Mouse (Mus musculus) mouse embryonic stem cell (cell line): ENCODE data around the gene F2rl2.

Experiments used
- in situ Hi-C, 2 experiments: fragments of 300-500 bp; cut with MboI; formaldehyde crosslinking; loops; 1 replicate in 1 of 2; 3 replicates in 1 of 2; pipeline ENCODE4 v1.14.3; 2019 to 2020; ENCODE audit warnings: low sequenced_read_pairs in 2 of 2, low pct_unique_long_range_greater_than_20kb in 1 of 2, mixed read lengths in 1 of 2; ENCODE audit not compliant: unreplicated experiment in 1 of 2

F2rl2 gene

GRCm38 (mm10) chr13:95696654-95697163, at the start of gene F2rl2:
Gene F2rl2, plus strand, starts transcription at chr13:95696853.
- in situ Hi-C loops, result no loop called here

DNA sequence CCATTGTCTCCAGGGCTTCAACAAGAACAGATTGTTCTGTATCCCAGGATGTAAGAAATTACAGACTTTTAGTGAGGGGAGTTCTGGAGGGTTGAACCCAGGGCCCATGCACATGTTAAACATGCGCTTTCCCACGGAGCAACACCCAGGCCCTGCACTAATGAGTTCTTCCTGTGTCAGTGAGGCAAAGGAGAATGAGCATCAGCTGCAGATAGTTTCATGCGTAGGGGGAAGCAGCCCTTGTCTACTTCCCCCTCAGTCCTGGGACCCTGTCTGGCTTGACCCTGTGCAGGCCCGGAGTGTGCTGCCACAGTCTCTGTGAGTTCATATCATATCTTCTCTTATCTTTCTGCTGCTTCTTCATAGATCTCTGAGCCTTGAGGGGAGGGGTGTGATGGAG, 49.4 kb upstream of the F2rl2 start:
- in situ Hi-C loops, result no loop called here

DNA sequence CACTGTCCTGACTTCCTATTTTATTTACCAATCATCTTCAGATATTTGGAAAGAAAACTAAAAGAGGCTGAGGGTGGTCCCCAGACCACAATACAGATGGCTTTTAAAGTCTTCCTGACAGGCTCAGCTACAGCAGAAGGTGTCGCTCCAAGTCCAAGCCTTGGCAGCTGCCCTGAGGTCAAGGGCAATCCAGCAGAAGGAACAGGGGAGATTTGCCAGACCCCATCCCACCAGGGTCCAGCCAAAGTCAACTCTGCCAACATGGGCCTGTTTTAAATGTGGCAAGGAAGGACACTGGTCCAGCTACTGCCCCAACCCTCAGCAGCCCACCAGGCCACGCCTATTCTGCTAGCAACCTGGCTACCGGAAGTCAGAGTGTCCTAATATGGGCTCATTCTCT, 46.7 kb upstream of the F2rl2 start:
- in situ Hi-C loops, result no loop called here

DNA sequence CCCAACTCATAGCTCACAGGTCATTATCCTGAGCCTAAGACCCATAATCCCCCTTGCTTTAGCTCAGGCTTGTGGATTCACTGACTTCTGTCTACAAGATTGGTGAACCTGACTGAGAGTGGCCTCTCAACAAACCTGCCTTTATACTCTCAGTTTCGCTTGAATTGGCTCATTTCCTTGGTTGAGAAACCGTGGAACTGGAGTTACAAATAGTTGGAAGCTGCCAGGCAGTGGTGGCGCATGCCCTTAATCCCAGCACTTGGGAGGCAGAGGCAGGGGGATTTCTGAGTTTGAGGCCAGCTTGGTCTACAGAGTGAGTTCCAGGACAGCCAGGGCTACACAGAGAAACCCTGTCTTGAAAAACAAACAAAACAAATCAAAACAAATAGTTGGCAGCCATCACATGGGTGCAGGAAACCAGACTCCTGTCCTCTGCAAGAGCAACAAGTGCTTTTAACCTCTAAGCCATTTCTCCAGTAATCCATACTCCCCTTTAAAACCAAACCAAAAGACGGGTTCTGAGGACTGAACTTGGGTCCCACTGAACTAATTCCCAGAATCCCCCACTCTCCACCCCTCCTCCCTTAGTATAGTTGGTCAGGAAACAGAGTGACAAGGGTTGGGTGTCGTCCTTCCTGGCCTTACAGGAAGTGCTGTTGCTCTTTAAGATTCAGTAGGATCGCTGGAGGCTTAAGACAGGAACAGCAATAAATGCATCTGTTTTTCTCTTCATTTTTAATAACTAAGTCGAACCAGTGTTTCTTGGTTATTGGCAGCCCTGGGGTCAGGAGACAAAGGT, 44.6 kb upstream of the F2rl2 start:
- in situ Hi-C loops, result no loop called here

GRCm38 (mm10) chr13:95653696-95654095, 43.0 kb upstream of the F2rl2 start:
- in situ Hi-C loops, result no loop called here

DNA sequence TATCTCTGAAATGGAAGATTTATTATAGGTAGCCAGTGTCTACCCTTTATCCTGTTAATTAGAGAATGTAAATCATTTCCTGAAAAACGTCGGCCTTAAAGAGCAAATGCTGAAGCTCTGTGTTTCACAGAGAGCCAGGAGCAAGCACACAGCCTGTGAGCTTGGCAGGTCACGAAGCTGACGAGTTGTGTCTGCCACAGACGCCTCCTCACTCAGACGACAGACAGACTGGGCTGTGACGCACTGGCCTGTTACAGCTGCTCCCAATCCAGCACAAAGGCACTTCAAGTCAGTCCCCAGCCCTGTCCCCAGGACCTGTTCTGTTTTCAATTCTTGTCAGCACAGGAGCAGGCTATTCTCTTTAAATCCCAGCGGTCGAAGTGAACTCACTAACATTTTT, 41.4 kb upstream of the F2rl2 start:
- in situ Hi-C loops, result no loop called here

DNA sequence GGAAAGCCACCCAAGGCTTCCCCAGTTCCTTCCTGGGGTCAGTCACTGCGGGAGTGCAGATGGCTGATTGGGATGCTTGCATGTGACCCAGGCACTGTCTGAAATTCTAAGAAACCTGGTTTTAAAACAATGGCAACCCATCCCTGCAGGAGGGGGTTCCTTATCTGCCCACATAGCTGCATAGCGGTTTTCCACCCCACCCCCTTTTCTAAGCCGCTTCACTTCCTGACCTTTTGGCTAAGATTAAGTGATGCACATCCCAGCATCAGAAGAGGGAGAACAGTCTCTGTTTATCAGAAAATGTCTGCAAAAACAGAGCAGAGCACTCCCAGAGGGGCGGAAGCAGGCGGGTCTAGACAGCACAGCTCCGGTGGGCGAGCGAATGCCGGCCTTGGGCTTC, 39.5 kb upstream of the F2rl2 start:
- in situ Hi-C loops, result no loop called here

- in situ Hi-C loops, result no loop called here
Measured at GRCm38 (mm10) chr13:95659432-95659831, 37.2 kb upstream of the F2rl2 start.

DNA sequence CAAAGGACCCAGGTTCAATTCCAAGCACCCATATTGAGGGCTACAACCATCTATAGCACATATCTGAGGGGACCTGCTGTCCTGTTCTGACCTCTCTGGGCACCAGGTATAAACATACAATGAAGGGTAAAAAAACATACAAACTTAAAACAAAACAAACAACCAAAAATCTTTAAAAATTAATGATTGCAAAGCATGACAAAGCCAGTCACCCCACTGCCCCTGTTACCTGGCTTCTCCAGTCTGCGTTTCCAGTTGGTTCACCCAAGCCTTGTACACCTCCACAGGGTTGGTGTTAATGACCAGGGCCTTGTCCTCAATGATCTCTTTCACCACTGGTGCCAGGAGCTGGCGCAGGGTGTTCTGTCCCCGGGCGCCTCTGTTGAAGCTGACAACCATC, 32.8 kb upstream of the F2rl2 start:
- in situ Hi-C loops, result loop anchor here in 1 of 2 experiments (10.0 kb wide), 1 partner anchor 99 kb away; no protein-coding TSS in a partner anchor

GRCm38 (mm10) chr13:95665644-95666356, 30.9 kb upstream of the F2rl2 start:
- in situ Hi-C loops, result loop anchor here in 1 of 2 experiments (10.0 kb wide), 1 partner anchor 101 kb away; no protein-coding TSS in a partner anchor

- in situ Hi-C loops, result loop anchor here in 1 of 2 experiments (10.0 kb wide), 1 partner anchor 102 kb away; no protein-coding TSS in a partner anchor
Measured at GRCm38 (mm10) chr13:95667260-95667659, 29.4 kb upstream of the F2rl2 start.

DNA sequence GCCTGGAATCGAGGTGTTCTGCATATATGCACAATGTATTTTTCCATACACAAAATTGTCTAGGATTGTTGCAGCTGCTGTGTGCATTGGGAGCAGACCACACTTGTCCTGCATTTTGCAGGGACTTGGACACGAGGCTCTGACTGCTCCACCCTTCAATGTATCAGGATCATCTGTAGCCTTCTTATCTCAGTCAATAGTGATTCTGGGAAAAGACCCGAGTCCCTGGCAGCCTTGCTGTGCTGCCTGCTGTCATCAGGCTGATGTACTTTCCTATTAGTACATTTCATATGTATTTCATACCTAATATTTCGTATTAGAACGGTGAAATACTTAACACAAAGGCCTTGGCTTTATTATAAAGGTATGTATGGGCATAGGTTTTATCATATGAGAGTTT, 26.1 kb upstream of the F2rl2 start:
- in situ Hi-C loops, result no loop called here

- in situ Hi-C loops, result no loop called here
Measured at GRCm38 (mm10) chr13:95671108-95671897, 25.4 kb upstream of the F2rl2 start.

- in situ Hi-C loops, result no loop called here
Measured at GRCm38 (mm10) chr13:95672372-95672771, 24.3 kb upstream of the F2rl2 start.

DNA sequence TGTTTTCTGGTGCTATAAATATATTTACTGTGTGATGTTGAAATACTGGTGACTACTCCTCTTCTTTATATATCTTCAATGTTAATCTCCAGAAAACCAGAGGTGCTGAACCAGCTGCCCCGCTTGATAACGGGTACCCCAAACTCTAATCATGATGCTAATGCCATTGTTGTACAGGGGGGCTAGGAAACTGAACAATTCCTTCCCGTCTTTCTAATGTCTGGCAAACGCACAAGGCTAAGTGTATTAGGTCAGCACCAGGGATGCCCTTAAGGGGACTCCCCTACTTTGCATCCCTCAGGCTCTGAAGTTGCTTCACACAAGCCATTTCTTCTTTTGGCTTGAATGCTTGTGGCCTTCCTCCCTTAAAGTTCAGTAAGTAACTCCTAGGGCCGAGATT, 17.6 kb upstream of the F2rl2 start:
- in situ Hi-C loops, result no loop called here

DNA sequence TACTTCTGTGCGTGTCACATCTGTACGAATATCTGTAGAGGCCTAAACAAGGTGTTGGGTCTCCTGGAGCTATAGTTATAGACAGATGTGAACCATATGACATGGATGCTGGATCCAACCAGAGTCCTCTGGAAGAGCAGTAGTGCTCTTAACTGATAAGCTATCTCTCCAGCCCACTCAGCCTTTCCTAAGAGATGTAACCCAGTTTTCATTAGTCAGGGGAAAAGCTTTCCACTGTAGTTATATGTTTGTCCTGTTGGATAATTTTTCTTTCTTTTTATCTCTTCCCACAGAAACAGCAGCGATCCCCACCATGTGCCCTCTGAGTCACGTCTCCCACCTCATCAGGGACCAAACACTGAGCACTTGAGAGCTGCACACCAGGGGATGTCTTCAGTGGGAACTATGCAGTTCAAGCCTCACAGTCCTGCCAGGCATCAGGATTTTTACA, 17.1 kb upstream of the F2rl2 start:
- in situ Hi-C loops, result no loop called here

DNA sequence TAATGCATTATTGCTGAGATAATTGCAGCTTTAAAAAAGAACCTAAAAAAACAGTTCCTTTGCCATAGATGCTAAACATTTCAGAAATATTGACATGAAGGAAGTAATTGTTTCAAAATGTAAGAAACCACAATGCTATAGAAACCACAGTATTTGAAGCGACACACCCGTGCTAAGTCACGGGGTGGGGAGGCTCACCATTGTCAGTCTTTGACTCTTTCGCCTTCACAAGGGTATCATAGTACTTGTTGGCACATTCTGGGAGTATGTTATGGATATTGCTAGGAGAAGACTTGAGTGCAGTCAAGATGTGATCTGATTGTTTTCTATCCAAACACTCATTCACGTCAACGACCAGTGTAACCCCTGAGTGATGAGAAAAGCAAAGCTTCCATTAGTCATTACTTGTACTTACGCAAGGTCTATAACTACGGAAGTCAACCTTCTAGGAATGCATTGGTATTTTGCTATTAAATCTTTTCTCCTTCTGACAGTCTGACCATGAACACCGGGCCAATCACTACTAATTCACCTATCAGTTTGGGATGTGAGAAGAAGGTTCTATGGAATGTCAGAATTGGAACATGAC, 11.9 kb upstream of the F2rl2 start:
- in situ Hi-C loops, result no loop called here

- in situ Hi-C loops, result no loop called here
Measured at GRCm38 (mm10) chr13:95685736-95686135, 10.9 kb upstream of the F2rl2 start.
